Mouse (Mus musculus): ENCODE results near the gene Depp1. TPM values are rescaled to one million over a fixed set of nuclear protein-coding genes. Genes with fewer than 3 reads are reported as not detected.

The Depp1 gene
- polyA plus RNA-seq, 1 experiment from 2014 or later, result 4.2 TPM

GRCm38 (mm10) chr6:116673471-116674282, 23.3 kb downstream of the Depp1 start, which contains the start of gene Rassf4:
TSS of gene Rassf4 (minus strand) at chr6:116673952.
- Histone ChIP-seq H3K4me2 (peak within 1 kb of the TSS; percentile 82), H3K4me3 (replicated peaks) (peak within 1 kb of the TSS; percentile 54), H3K36me3 (replicated peaks) (no peaks in the 10 kb centered on the region), H3K9ac (peak within 1 kb of the TSS; percentile 59), H3K27ac (peak within 1 kb of the TSS; percentile 65; the same call in 1 of the 2 replicates), H3K4me1 (peaks cover 58% of the 10 kb centered on the region), H3K27me3 (peaks cover 14% of the 10 kb centered on the region; the same call in 1 of the 2 replicates), H3K9me3 (no peaks in the 10 kb centered on the region)
- peak; percentile 89 for ATAC-seq (ENCODE audit: low FRiP score)
- under 1% methylated on average over 43 of the region's 44 CpGs for WGBS

GRCm38 (mm10) chr6:116674283-116674886, 24.0 kb downstream of the Depp1 start:
- Histone ChIP-seq H3K36me3 (replicated peaks) (no peaks in the 10 kb centered on the region), H3K4me3 (replicated peaks) (peak overlapping the region; percentile 54), H3K4me2 (peak overlapping the region; percentile 82), H3K27me3 (peaks cover 14% of the 10 kb centered on the region; the same call in 1 of the 2 replicates), H3K4me1 (peaks cover 52% of the 10 kb centered on the region), H3K27ac (peak overlapping the region; percentile 65; the same call in 1 of the 2 replicates), H3K9ac (peak overlapping the region; percentile 59), H3K9me3 (no peaks in the 10 kb centered on the region)
- no peak for ATAC-seq (ENCODE audit: low FRiP score)
- 24% methylated on average over 16 of the region's 16 CpGs for WGBS

GRCm38 (mm10) chr6:116676355-116676913, 26.0 kb downstream of the Depp1 start:
- peaks cover 31% of the 10 kb centered on the region for H3K4me1 ChIP-seq
- no peak overlapping the region for H3K9ac ChIP-seq

GRCm38 (mm10) chr6:116677321-116677720, 26.9 kb downstream of the Depp1 start:
- no peak for ATAC-seq (ENCODE audit: low FRiP score)
- WGBS, result 77% methylated on average over 6 of the region's 6 CpGs

More at GRCm38 (mm10) chr6:116676355-116676913, 26.0 kb downstream of the Depp1 start:
- no peak for ATAC-seq (ENCODE audit: low FRiP score)
- no peak overlapping the region for H3K4me3 ChIP-seq (replicated peaks)
- H3K27me3 ChIP-seq, result peaks cover 11% of the 10 kb centered on the region; the same call in 1 of the 2 replicates
- WGBS, result 85% methylated on average over 10 of the region's 10 CpGs
- no peak overlapping the region for H3K4me2 ChIP-seq
- H3K9me3 ChIP-seq, result no peaks in the 10 kb centered on the region
- no peaks in the 10 kb centered on the region for H3K36me3 ChIP-seq (replicated peaks)
- no peak overlapping the region for H3K27ac ChIP-seq

GRCm38 (mm10) chr6:116679563-116680288, 29.3 kb downstream of the Depp1 start:
- 81% methylated on average over 5 of the region's 5 CpGs for WGBS

More at GRCm38 (mm10) chr6:116677321-116677720, 26.9 kb downstream of the Depp1 start:
- Histone ChIP-seq H3K9me3 (no peaks in the 10 kb centered on the region), H3K27ac (no peak overlapping the region), H3K9ac (no peak overlapping the region), H3K4me1 (peaks cover 23% of the 10 kb centered on the region), H3K36me3 (replicated peaks) (no peaks in the 10 kb centered on the region), H3K27me3 (peaks cover 3% of the 10 kb centered on the region; the same call in 1 of the 2 replicates), H3K4me3 (replicated peaks) (no peak overlapping the region), H3K4me2 (no peak overlapping the region)

GRCm38 (mm10) chr6:116682317-116682716, 31.9 kb downstream of the Depp1 start:
- H3K27me3 ChIP-seq, result no peaks in the 10 kb centered on the region
- WGBS, result 66% methylated on average over 6 of the region's 6 CpGs
- no peaks in the 10 kb centered on the region for H3K36me3 ChIP-seq (replicated peaks)
- H3K9ac ChIP-seq, result no peak overlapping the region
- H3K4me1 ChIP-seq, result no peaks in the 10 kb centered on the region
- H3K4me2 ChIP-seq, result no peak overlapping the region
- H3K9me3 ChIP-seq, result no peaks in the 10 kb centered on the region
- ATAC-seq (ENCODE audit: low FRiP score), result no peak
- H3K4me3 ChIP-seq (replicated peaks), result no peak overlapping the region
- H3K27ac ChIP-seq, result no peak overlapping the region

More at GRCm38 (mm10) chr6:116679563-116680288, 29.3 kb downstream of the Depp1 start:
- Histone ChIP-seq H3K4me3 (replicated peaks) (no peak overlapping the region), H3K27ac (no peak overlapping the region), H3K9ac (no peak overlapping the region), H3K4me2 (no peak overlapping the region), H3K27me3 (no peaks in the 10 kb centered on the region), H3K9me3 (no peaks in the 10 kb centered on the region), H3K4me1 (0 out of 2 replicates have a peak, but pooled peaks cover 3% of the 10 kb centered on the region), H3K36me3 (replicated peaks) (no peaks in the 10 kb centered on the region)
- no peak for ATAC-seq (ENCODE audit: low FRiP score)

GRCm38 (mm10) chr6:116693639-116694038, 43.2 kb downstream of the Depp1 start:
- Histone ChIP-seq H3K4me3 (replicated peaks) (no peak overlapping the region), H3K27ac (no peak overlapping the region), H3K9ac (no peak overlapping the region), H3K36me3 (replicated peaks) (no peaks in the 10 kb centered on the region), H3K4me1 (no peaks in the 10 kb centered on the region), H3K9me3 (no peaks in the 10 kb centered on the region), H3K27me3 (no peaks in the 10 kb centered on the region), H3K4me2 (no peak overlapping the region)
- 89% methylated on average over 4 of the region's 4 CpGs for WGBS
- no peak for ATAC-seq (ENCODE audit: low FRiP score)

- Histone ChIP-seq H3K27ac (no peak overlapping the region), H3K36me3 (replicated peaks) (no peaks in the 10 kb centered on the region), H3K27me3 (no peaks in the 10 kb centered on the region), H3K4me2 (no peak overlapping the region), H3K4me3 (replicated peaks) (no peak overlapping the region), H3K9ac (no peak overlapping the region), H3K4me1 (no peaks in the 10 kb centered on the region), H3K9me3 (no peaks in the 10 kb centered on the region)
- ATAC-seq (ENCODE audit: low FRiP score), result no peak
- WGBS, result 86% methylated on average over 3 of the region's 3 CpGs
Measured at GRCm38 (mm10) chr6:116694346-116694745, 43.9 kb downstream of the Depp1 start.

GRCm38 (mm10) chr6:116697413-116697812, 47.0 kb downstream of the Depp1 start:
- Histone ChIP-seq H3K36me3 (replicated peaks) (no peaks in the 10 kb centered on the region), H3K4me1 (no peaks in the 10 kb centered on the region), H3K27ac (no peak overlapping the region), H3K9me3 (no peaks in the 10 kb centered on the region), H3K27me3 (no peaks in the 10 kb centered on the region), H3K4me2 (no peak overlapping the region), H3K4me3 (replicated peaks) (no peak overlapping the region), H3K9ac (no peak overlapping the region)
- no peak for ATAC-seq (ENCODE audit: low FRiP score)
- WGBS, result 50% methylated on average over 2 of the region's 2 CpGs

- no peak overlapping the region for H3K4me3 ChIP-seq (replicated peaks)
- no peaks in the 10 kb centered on the region for H3K4me1 ChIP-seq
- H3K27ac ChIP-seq, result no peak overlapping the region
- H3K9ac ChIP-seq, result no peak overlapping the region
- H3K4me2 ChIP-seq, result no peak overlapping the region
- 93% methylated on average over 4 of the region's 4 CpGs for WGBS
- H3K27me3 ChIP-seq, result no peaks in the 10 kb centered on the region
- no peaks in the 10 kb centered on the region for H3K36me3 ChIP-seq (replicated peaks)
- no peaks in the 10 kb centered on the region for H3K9me3 ChIP-seq
- ATAC-seq (ENCODE audit: low FRiP score), result no peak
Measured at GRCm38 (mm10) chr6:116697896-116698425, 47.6 kb downstream of the Depp1 start.

GRCm38 (mm10) chr6:116700821-116701220, 50.4 kb downstream of the Depp1 start:
- H3K36me3 ChIP-seq (replicated peaks), result no peaks in the 10 kb centered on the region
- no peaks in the 10 kb centered on the region for H3K4me1 ChIP-seq
- no peak overlapping the region for H3K4me2 ChIP-seq
- H3K27ac ChIP-seq, result no peak overlapping the region
- no peak overlapping the region for H3K4me3 ChIP-seq (replicated peaks)
- H3K9me3 ChIP-seq, result no peaks in the 10 kb centered on the region
- ATAC-seq (ENCODE audit: low FRiP score), result no peak
- H3K9ac ChIP-seq, result no peak overlapping the region
- H3K27me3 ChIP-seq, result no peaks in the 10 kb centered on the region
